Mouse (Mus musculus): ENCODE measurements around the gene Cdhr2.

Cdhr2 gene

GRCm38 (mm10) chr13:54692711-54693557 is 8.3 kb upstream of the Cdhr2 start:
- no peak for DNase-seq (ENCODE audit: low spot score in 2 of 2)

- DNase-seq (ENCODE audit: low spot score in 2 of 2): peak; percentile 99
Measured at GRCm38 (mm10) chr13:54693558-54694347, 7.5 kb upstream of the Cdhr2 start, which contains the start of gene Rnf44. Rnf44 (minus strand) TSS chr13:54693907.

GRCm38 (mm10) chr13:54694348-54695060 is 6.8 kb upstream of the Cdhr2 start:
- no peak for DNase-seq (ENCODE audit: low spot score in 2 of 2)

GRCm38 (mm10) chr13:54695479-54696230 is 5.6 kb upstream of the Cdhr2 start:
- no peak for DNase-seq (ENCODE audit: low spot score in 2 of 2)

GRCm38 (mm10) chr13:54702507-54702906 is 1.2 kb downstream of the Cdhr2 start:
- no peak for DNase-seq (ENCODE audit: low spot score in 2 of 2)

- DNase-seq (ENCODE audit: low spot score in 2 of 2): no peak
Measured at GRCm38 (mm10) chr13:54704890-54705289, 3.6 kb downstream of the Cdhr2 start.

- no peak for DNase-seq (ENCODE audit: low spot score in 2 of 2)
Measured at GRCm38 (mm10) chr13:54710866-54711265, 9.6 kb downstream of the Cdhr2 start.

- DNase-seq (ENCODE audit: low spot score in 2 of 2): no peak
Measured at GRCm38 (mm10) chr13:54714393-54714792, 13.1 kb downstream of the Cdhr2 start.

GRCm38 (mm10) chr13:54714996-54715395 is 13.7 kb downstream of the Cdhr2 start:
- DNase-seq (ENCODE audit: low spot score in 2 of 2): no peak

- peak in 1 of 2 experiments; percentile 48 for DNase-seq (ENCODE audit: low spot score in 2 of 2)
Measured at GRCm38 (mm10) chr13:54716916-54717315, 15.7 kb downstream of the Cdhr2 start.

- no peak for DNase-seq (ENCODE audit: low spot score in 2 of 2)
Measured at GRCm38 (mm10) chr13:54723143-54723542, 21.9 kb downstream of the Cdhr2 start.

- DNase-seq (ENCODE audit: low spot score in 2 of 2): no peak
Measured at GRCm38 (mm10) chr13:54726131-54726530, 24.9 kb downstream of the Cdhr2 start.

GRCm38 (mm10) chr13:54736931-54737330 is 35.7 kb downstream of the Cdhr2 start:
- no peak for DNase-seq (ENCODE audit: low spot score in 2 of 2)

GRCm38 (mm10) chr13:54737488-54738212 is 36.4 kb downstream of the Cdhr2 start:
- no peak for DNase-seq (ENCODE audit: low spot score in 2 of 2)

GRCm38 (mm10) chr13:54738213-54738601 is 36.9 kb downstream of the Cdhr2 start:
- no peak for DNase-seq (ENCODE audit: low spot score in 2 of 2)

GRCm38 (mm10) chr13:54746110-54746509 is 44.8 kb downstream of the Cdhr2 start:
- DNase-seq (ENCODE audit: low spot score in 2 of 2): no peak

- no peak for DNase-seq (ENCODE audit: low spot score in 2 of 2)
Measured at GRCm38 (mm10) chr13:54746896-54747295, 45.6 kb downstream of the Cdhr2 start.

GRCm38 (mm10) chr13:54748190-54748589 is 46.9 kb downstream of the Cdhr2 start:
- no peak for DNase-seq (ENCODE audit: low spot score in 2 of 2)

- DNase-seq (ENCODE audit: low spot score in 2 of 2): no peak
Measured at GRCm38 (mm10) chr13:54748721-54749060, 47.4 kb downstream of the Cdhr2 start.

GRCm38 (mm10) chr13:54749061-54749863 is 48.0 kb downstream of the Cdhr2 start:
- peak in 1 of 2 experiments; percentile 77 for DNase-seq (ENCODE audit: low spot score in 2 of 2)

Data from frontal cortex, postnatal 10 days (tissue).